Mouse (Mus musculus) 3134 (cell line): Measurements from ENCODE around the gene Olfr1417.
"Not testable (repeated sequence)": the region's sequence is repeated elsewhere in the genome, so short reads cannot be mapped to it uniquely, and the experiment has no call there.

ENCODE experiments used
- DNase-seq: peaks from one replicate; pipeline ENCODE4 v3.0.0-alpha.2; 2011; ENCODE audit warnings: low spot score; ENCODE audit not compliant: insufficient read length; ENCODE audit errors: extremely low read depth

The Olfr1417 gene

DNA sequence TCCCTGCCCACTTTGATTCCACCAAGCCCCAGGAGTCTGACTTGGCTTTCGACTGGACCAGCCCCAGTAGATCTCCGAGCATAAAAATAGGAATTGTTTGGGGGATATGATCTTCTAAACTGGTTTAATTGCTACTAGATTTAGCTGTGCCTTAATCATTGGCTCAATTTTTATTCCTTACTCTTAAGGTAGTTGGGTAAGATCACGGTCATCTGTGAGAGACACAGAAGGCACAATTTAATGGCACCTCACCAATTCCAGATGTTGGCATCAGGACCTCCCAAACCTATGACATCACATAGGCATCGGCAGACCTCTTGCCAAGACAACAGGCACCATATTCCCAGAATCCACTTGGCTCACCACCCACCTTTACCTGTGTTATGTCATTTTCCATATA is at the start of gene Olfr1417:
Gene Olfr1417, minus strand, starts transcription at position 101 of the 400 bp plus-strand sequence.
- DNase-seq = no peak

DNA sequence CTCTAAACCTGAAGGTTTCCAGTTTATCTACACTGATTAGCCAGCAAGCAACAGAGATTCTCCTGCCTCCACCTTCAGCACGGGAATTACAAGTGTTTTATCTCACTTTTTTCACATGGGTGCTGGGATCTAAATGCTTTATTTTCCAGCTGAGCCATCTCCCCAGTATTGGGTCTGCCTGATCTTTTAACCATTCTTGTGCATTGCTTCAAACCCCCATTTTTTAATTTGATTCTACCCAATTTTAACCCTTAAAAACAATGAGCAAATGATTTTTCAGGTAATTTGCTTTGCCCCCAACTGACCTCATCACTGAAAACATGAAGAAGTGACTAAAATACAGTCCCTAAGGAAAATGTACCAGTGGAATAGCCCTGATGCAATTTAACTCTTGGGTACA is 47.2 kb upstream of the Olfr1417 start, which contains the start of gene Olfr1420:
Gene Olfr1420, plus strand, starts transcription at position 301 of the 400 bp plus-strand sequence.
- no peak for DNase-seq

DNA sequence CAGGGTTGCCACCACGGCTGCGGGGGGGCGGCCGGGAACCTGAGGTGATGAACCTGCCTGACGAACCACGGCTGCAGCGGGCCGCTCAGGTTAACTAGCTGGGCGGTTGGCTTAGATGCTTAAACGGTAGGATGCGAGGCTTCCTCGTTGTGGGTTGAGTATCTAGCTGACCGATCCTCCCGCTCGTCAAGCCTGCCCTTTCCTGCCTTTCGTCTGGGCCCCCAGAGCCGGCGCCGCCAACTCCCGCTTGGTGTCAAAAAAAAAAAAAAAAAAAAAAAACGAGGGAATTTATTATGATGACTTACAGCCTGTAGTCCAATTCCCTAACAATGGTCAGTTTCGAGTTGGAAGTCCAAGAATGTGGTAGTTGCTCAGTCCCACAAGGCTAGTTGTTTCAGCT is 39.4 kb upstream of the Olfr1417 start:
- not testable (repeated sequence) for DNase-seq

DNA sequence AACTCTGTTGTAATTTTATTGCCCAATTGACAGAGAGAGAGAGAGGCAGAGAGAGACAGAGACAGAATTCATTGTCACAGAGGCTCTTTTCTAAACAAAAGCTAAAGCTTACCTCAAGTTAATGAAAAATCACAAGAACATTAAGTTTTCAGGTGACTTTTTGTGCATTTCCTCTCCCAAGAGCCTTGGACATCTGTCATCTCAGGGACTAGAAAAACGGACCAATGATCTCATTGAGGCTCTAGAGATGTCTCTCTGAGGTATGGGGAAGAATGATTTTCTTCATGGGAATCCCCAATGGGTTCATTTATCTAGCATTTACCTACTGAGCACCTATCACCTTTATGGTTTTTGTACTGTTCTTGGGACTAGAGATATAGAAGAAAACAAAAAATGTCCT is 36.0 kb upstream of the Olfr1417 start, which contains the start of gene Olfr1419:
Gene Olfr1419, minus strand, starts transcription at position 101 of the 400 bp plus-strand sequence.
- no peak for DNase-seq

DNA sequence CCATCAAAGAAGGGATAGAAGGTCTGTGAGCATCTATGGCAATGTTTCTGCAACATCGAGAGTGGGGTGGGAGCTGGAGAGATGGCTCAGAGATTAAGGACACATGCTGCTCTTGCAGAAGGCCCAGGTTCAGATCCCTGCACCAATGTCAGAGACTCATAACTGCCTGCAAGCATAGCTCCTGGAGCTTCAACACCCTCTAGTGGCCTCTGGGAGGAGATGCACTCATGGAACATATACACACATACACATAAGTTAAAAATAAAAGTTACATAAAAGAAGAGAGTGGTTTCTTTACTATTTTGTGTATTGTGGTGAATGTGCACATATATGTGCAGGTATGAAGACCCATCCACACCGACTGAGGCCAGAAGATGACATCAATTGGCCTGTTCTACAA is 28.8 kb upstream of the Olfr1417 start:
- no peak for DNase-seq

DNA sequence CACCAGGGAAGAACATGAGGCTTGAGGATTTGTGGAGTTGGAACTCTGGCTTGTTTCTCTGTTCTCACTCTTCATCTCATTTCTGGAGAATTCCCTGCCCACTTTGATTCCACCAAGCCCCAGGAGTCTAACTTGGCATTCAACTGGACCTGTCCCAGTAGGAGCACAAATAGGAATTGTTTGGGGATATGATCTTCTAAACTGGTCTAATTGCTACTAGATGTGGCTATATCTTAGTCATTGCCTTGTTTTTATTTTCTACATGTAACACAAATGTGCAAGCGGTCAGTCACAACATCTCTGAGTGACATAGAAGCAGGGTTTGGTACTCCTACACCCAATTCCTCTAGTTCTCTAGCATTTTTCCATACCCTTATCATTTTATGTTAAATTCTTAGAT is 21.9 kb upstream of the Olfr1417 start, which contains the start of gene Olfr1418:
Gene Olfr1418, minus strand, starts transcription at position 101 of the 400 bp plus-strand sequence.
- DNase-seq = no peak

DNA sequence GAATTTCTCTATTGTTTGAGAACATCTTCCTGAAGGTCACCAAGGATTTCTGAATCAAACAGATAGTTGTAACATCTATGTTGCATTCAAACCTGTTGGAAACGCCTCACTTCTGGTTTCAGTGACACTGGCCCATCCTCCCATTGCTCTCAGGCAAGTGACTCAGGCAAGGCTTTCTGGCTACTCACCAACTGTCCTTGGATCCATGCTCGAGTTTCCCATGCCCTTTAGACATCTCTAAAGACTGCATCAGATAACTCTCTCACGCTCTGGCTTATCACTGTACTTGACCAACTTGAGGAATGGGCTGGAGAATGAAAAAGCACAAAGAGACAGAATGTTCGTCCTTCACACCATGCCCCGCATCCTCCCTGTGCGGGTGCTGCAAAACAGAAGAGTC is 17.5 kb upstream of the Olfr1417 start:
- DNase-seq = no peak

DNA sequence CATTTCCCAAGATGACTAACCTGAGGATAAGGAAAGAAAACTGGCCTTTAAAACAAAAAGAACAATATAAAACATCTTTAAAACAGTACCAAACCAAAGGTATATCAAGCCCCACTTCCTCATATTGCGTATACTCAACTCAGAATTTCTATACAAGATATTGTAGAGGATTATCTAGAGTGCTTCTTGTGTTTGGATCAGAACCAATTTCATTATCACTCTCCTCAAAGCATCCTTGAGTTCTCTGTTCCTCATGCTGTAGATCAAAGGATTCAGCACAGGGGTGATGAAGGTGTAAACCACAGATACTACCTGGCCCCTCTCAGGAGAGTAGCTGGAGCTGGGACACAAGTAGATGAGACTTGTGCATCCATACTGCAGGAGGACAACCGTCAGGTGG is 15.8 kb upstream of the Olfr1417 start:
- no peak for DNase-seq

DNA sequence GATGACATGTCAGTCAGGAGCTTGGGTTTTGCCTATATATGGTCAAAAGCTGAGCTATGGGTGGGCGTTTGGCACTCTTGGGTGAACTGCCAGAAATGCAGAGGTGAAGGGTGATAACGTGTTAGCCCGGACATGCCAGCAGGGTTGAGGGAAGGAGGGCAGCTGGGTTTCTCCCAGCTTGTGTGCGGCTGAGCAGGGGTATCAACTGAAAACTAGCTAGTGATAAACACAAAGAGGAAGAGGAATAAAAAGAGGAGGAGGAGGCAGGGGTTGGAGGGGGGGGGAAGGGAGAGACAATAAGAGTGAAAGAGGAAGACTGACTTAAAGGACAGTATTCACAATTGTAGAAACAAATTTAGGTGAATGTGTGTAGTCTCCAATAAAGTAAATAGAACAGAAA is 13.6 kb upstream of the Olfr1417 start:
- no peak for DNase-seq

DNA sequence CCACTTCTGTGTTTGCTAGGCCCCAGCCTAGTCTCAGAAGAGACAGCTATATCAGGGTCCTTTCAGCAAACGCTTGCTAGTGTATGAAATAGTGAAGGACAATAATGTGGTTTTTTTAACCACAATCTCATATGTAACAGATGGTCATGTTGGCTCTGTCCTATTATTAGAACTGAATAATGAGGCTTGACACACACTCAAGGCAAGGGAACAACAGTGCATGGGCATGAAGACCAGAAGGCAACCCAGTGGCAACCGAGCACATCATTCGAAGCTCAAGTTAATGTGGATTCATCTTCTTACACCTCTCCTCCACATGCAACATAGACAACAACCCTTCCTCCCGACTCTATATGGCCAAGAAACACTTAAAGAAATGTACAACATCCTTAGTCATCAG is 7.3 kb upstream of the Olfr1417 start:
- DNase-seq = no peak

DNA sequence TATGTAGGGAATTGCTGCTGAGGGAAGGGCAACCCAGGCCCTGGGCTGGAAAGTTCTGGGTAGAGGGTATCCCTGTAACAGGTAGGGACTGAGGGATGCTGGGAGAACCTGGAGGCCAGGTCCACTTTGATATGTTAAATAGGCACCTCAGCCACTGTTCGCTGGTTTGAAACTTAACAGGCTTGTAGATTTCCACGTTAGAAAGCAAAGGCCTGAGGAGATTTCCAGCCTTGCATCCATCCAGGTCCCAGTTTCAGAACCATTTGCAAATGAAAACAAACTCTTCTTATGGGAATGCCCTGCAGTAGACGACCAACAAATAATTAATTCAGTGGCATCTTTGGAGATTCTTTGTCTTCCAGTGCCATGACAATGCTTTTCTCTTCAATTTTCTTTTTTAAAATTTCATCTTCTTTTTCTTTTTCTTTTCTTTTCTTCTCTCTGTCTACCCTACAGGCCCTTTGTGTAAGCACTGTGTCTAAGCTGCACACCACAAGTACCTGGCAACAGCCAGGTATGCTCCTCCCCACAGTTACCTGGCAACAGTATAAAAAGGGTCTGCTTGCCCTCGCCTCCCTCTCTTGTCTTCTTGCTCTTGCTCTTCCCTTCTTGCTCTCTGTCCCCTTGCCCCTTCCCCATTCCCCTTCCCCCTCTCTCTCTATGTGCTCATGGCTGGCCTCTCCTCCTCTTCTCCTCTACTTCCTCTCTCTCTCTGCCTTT is 15.5 kb downstream of the Olfr1417 start:
- DNase-seq = no peak

DNA sequence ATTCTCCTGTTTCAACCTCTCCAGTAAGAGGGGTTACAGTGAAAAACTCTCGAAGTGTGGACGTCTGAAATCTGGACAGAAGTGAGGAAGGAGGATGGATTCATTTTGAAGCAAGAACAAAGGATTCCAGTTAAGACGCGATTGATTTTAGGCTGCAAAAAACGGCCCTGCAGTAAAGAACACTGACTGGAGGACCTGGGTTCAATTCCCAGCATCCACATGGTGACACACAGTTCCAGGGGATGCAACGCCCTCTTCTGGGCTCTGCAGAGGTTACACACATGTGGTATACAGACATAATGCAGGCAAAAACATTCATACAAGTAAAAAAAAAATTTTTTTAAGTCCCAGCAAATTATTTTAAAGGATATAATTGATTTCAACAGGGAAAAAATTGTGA is 18.8 kb downstream of the Olfr1417 start:
- DNase-seq = no peak

DNA sequence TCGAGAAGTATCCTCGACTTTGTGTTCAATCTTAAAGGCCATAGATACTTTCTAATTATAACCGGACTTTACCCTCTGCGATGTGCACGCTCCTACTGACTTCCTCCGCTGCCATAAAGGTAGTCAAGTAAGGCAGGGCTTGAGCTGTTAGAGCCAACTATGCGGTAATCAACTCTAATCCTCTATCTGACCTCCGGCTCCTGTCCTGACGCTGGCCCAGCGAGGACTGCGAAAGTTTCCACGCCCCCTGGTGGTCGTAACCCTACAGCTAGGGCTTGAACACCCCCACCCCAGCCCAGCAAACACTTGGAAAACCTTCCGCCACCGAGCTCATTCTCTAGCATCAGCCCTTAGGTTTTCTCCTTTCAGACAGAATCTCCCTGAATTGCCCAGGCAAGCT is 19.2 kb downstream of the Olfr1417 start:
- DNase-seq = peak; percentile 31

DNA sequence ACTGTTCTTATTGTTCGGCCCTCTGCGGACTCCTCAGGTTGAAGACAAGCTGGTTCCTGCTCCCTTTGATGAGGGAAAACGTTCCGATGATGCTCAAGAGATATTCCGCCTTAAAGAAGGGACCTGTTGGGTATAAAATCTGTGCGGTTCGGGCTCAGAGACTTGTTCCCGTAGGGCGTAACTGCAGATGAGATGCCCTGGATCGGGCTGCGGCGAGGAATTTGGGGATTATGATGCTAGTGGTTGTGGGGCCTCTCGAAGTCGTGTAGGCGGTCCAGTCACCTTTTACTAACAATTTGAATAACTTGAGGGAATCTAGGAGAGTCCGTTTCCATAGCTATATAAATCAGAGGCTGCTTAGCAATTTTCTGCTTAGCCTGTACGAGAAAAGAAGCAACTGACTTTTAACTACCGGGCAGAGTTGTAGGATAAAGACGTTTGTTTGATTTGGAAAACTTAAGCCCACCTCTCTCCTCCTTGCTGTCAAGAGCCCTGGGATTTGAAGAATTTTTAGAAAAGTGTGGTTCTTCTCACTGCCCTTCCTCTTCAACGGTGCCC is 19.8 kb downstream of the Olfr1417 start, which contains the start of gene Stx3:
Gene Stx3, minus strand, starts transcription at position 261 of the 558 bp plus-strand sequence.
- no peak for DNase-seq

DNA sequence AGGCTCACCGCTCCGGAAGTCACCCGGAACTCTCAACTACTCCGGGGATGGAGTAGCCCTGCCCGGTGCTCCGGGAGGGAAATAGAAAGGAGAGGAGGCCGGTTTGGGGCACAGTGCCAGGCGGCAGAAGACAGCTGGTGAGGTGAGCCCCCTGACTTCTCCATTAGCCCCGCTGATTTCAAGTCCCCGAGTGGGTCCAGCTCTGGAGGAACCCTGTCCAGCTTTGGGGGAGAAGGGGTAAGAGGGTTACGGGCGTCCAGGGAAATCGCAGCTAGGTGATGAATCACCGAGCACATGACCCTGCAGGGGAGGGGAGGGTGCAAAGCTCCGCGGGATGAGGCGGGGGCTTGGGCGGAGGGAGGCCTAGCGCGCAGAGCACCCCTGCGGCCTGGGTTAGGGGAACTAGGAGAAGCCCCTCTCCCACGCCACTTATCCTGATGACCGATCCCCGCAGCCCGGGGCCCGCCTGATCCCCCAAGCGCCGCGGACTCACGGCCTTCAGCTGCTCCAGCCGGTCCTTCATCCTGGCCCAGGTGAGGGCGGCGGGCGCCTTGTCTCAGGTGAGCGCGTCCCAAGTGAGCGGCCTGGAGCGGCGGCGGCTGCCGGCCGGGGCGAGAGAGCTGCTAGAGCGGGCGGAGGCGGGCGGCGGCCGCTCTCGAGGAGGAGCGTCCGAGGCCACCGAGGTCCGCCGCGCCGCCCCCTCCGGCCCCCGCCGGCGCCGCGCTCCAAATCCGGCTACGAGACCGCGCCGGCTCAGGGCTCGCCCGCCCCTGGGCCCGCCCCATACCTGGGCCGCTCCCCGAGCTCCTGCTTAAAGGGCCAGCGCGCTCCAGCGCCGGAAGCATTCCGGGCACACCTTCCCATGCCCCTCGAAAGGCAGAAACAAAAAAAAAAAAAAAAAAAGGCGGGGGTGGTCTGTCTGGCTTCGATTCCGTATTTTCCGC is 20.5 kb downstream of the Olfr1417 start:
- peak; percentile 78 for DNase-seq

DNA sequence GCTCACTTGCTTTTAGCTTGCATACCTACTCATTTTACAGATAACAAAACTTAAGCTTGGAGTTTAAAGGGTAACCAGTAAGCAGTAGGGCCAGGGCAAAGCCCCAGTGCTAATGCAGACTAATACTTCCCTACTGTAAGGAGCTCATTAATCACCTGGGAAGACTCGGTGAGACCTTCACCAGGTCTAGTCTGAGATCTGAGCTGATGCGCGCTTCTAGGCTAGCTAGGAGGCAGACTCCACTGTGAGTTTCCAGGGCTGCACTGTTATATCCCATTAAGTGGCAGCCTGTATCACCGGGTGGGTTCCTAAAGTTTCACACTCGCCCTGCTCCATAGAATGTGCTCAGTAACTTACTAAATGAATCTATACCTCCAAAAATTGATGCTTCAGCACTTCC is 21.4 kb downstream of the Olfr1417 start:
- no peak for DNase-seq

DNA sequence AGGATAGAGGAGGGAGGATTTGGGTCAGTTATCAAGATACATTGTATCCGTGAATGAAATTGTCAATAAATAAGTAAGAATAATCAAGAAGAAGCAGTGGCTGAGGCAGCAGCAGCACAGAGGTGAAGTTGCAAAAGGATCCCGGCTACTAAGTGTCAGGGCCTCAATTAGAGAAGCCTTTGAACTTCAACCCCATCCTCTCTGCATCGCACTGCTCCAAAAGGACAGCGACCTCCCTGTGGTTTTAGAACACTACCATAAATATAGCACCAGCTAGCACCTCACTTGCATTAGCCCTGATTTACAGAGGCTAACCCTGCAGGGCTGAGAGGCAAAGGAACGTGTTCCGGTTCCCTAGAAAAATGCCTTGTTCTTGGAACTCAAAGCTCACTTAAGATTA is 22.3 kb downstream of the Olfr1417 start:
- no peak for DNase-seq

DNA sequence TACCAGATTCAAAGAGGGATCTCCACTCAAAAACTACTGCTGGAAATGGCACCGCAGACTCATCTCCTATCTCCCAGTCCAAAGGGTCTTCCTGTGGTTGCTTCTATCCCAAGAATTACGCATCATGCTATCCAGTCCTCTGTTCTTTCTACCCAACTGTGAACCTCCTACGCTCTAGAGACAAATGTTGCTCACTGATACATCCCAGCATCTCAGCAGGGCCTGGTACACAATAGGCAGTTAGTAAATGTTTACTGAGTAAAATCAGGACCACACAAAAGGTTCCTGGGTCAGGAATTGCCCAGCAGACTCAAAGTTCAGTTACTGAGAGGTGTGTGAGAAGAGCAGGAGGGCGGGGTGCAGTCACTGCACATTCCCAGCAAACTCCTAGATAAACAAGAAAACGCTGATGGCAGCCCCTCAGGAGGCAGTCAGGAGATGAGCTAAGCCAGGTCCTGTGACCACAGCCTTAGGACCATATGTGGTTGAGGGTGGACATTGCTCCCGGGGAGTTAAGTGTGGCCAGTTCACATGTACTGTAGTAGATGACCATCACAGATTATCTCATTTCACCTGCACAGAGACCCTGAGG is 24.2 kb downstream of the Olfr1417 start:
- no peak for DNase-seq

DNA sequence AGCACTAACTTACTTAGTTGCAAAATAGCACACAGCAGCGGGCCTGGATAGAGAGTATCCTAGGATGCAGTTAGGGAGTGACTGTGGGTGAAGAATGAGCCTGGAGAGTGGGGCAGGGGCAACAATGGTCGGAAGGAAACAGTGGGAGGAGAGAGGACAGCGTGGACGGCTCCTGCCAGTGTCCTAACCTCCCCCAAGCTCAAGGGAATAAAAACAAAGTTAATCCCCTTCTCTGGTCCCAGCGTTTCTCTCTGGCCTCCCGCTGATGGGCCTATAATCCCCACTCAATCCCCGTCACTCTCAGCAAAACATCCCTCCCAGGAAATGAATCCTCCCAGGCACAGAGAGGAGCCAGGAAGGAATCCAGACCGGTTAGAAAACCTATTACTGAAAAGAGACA is 25.4 kb downstream of the Olfr1417 start:
- DNase-seq = no peak

DNA sequence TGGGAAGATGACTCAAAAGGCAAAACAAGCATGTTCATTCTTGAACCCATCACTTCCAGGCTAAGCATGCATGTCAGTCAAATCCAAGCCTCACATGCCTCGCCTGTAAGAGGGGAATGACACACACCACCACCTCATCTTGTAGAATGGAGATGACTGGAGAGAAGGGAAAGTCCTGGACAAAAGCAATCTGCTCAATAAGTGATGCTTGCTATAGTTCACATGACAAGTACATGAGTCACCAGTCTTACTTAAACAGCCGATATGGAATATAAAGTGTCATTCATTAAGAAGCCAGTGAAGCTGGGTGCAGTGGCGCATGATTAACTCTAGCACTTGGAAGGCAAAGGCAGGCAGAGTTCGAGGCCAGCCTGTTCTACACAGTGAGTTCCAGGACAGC is 25.9 kb downstream of the Olfr1417 start:
- DNase-seq = peak; percentile 21
